Mouse (Mus musculus): ENCODE data around the gene AI464131.
A peak's percentile ranks its signal among the peaks of the same experiment; 100 is the strongest.

Gene AI464131

DNA sequence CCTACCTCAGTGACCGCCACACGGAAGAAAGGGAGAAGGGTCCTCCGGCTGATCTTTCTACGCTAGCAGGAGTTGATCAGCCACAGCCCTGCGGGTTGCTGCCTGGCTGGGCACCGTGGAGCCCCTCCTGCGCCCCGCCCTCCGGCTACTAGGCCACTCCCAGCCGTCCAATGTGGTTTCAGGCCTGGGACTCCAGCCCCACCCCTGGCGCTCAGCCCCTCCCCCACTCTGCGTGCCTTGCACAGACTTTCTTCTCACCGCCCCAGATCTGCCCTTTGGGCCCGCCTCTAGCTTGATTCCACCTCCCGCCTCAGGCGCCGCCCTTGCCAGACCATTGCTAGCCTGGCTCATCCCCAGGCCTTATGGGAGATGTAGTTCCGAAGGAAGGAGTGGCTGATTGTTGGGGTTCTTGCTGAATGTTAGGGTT lies at the start of gene AI464131:
AI464131 (minus strand) TSS at position 91 of the 427 bp plus-strand sequence.
- peak; percentile 100 for DNase-seq (ENCODE audit: low read depth, low spot score)

DNA sequence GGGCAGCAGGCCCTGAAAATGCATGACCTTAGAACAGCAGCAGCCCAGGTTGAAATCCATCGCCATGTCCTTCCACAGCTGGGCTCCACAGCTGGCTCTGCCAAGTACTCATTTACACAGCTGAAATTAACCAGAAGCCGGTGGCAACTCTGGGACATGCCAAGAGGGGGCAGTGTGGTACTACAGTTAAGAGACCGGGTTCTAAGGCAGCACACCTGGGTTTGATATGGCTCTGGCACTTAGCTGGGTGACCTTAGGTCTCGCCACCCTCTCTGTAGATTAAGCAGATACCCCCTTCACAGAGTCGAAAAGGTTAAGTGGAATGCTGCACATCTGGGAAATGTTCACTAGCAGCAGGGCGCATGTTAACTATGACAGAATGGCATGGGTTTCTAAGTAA lies 49.7 kb upstream of the AI464131 start:
- peak; percentile 81 for DNase-seq (ENCODE audit: low read depth, low spot score)

DNA sequence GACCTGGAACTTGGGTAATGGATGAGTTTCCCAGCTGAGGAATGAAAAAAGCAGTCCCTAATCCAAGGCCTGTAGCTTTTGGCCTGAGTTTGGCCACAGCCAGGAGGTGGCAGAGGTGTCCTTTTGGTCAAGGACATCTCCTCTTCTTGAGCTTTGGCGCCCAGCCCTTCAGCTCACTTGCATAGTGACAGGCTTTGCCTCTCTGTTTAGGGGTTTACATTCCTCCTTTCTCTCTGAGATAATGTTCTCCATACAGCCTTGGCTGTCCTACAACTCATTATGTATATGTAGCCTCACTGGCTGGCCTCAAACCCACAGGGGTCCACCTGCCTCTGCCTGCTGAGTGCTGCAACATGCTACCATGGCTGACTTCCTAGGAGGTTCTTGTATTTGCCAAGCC lies 44.2 kb upstream of the AI464131 start:
- no peak for DNase-seq (ENCODE audit: low read depth, low spot score)

DNA sequence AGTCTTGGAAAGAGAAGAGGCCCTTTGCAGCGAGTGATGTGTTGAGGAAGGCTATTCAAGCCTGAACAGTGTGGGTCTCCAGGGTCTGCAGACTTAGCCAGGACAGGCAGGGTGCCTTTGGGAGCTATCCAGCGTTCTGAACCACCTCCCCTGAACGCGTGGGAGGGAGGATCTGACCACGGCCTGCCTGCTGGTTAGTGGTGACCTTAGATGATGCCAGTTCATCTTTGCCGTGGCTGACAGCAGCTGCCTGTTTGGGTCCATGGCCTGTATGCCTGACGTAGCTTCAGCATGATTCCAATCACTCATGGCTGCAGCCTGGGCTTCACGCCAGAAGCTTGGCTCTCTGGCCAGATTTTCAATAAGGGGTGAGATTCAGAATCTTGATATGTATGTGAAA lies 43.1 kb upstream of the AI464131 start:
- peak; percentile 62 for DNase-seq (ENCODE audit: low read depth, low spot score)

DNA sequence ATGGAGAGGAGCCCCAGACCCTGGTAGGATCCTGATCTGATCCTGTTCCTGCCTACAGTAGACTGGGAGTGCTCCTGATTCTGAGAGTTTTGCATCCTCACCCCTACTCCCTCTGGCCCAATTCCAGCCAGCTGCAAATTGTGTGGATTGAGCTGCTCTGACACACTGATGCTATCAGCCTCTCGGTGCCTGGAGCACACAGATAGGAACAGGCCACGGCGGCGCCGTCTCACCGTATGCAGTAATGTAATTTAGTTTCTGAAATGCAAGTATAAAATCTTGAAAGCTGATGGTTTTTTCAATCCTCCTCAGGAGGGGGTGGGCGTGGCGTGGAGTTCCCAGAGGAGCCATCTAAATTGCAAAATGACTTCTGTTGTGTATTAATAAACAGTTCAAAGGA lies 39.3 kb upstream of the AI464131 start:
- DNase-seq (ENCODE audit: low read depth, low spot score), result no peak

DNA sequence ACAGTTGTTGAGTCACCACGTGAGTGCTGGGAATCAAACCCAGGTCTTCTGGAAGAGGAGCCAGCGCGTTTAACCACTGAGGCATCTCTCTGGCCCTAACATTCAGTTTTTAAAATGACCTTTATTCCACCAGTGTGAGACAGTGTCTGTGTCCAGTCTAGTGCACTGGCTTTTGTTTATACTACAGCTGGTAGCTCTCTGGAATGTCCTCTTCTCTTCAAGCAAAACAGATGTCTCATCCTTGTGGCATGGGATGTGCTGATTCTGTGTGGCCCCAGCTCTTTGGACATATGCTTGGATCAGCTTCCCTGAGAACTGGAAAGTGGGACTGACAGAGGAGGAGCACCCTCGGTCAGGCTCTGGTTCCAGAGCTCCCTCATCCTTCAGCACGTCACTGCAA lies 32.0 kb upstream of the AI464131 start:
- DNase-seq (ENCODE audit: low read depth, low spot score), result no peak

DNA sequence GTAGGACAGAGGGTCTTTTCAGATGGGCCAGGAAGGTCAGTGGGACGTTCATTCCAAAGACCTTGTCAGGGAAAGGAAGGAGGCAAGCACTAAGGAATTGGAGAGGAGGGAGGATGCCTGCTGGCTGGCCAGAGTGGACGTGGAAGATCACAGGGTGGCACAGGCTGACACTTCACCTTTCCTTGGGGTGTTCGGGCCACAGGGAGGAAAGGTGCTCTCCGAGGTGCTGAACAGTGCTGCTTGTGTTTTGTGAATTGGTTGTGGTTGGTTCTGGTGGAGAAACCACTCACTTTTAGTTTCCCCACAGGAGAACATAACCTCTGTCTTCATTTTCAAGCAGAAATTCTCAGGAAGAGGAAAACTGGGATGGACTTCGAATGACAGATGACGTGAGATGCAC lies 29.5 kb upstream of the AI464131 start:
- DNase-seq (ENCODE audit: low read depth, low spot score), result peak; percentile 60

DNA sequence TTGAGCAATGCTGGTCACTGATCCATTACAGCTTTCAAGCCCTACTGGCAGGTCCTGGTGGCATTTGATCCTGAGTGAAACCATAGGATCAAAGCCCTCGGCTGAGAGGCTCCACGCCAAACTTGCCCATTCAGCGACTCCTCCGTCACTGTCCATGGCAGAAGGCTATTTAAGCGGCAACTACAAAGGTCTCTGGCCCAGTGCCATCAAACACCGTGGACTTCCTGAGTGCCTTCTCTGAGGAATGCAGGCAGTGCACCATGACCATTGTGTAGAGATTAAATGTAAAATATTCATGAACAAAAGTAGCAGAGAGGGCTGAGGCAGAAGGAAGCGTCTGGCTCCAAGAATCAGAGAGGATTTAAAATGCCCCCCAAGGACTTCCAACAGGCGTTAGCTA lies 25.1 kb upstream of the AI464131 start:
- no peak for DNase-seq (ENCODE audit: low read depth, low spot score)

DNA sequence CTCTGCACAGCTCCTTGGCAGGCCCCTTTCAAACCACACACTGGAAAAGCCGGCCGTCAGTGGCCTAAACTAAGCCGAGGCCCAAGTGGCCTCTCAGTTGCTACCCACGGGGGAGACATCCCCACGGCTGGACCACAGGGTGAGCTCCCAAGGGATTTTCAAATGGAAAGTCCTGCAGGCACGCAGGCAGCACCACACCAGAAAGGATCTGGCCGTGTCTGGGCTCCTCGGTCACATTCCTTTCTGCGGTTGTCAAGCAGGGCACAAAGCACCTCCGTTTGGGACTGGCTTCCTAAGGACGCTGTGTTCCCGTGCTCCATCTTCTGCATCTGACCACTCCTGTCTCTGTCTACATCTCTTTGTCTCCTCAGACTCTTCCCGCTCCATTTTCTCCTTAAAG lies 24.2 kb upstream of the AI464131 start:
- DNase-seq (ENCODE audit: low read depth, low spot score), result no peak

DNA sequence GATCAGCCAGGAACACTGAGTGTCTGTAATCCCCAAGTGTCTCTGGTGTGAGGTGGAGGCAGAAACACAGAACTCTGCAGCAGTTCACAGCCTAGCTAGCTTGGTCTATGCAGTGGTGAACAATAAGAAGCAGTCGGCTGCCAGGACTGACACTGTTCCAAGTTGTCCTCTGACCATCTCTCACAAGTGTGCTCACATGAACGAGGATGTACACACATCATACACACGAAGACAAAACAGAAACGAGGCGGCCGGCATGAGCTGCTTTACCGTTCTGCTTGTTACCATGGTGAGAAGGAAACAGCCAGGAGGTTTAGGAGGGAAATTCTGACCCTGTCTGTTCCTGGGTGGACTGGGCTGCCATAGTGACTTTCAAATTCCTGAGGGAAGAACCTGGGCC lies 23.7 kb upstream of the AI464131 start:
- DNase-seq (ENCODE audit: low read depth, low spot score), result no peak

DNA sequence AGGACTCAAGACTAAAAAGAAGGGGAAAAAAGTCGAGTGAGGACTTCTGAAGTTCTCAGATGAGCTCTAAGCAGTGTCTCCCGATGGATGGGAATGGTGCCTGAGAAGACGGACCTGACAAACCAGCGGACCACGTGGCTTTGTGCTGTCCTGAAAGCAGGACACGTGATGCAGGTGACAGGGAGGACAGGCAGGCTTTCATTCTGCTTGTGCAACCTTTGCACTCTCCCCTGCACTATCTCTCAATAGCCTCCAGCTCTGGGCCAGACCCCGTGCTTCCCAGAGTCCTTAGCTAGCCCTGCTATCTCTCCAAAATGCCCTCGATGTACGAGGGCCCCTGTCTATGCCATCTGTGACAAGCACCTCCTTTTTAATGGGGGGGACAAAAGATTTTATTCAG lies 22.0 kb upstream of the AI464131 start:
- no peak for DNase-seq (ENCODE audit: low read depth, low spot score)

DNA sequence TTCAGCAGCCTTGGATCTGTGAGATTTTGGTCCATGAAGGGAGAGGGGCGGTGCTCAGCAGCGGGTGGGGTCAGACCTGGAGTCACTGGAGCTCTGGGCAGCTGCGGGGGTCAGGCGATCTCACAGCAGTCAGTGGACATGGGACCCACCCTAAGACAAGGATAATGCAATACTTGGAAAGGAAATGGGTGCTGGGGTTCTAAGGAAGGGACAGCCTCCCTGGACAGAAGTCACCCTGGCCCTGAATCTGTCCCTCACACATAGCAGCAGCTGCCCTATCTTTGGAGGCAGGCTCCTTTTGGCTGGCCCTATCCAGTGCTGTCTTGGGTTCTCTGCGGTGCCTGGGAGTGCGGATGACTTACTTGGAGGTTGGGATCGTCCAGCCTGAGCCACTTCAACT lies 21.0 kb upstream of the AI464131 start:
- DNase-seq (ENCODE audit: low read depth, low spot score), result no peak

DNA sequence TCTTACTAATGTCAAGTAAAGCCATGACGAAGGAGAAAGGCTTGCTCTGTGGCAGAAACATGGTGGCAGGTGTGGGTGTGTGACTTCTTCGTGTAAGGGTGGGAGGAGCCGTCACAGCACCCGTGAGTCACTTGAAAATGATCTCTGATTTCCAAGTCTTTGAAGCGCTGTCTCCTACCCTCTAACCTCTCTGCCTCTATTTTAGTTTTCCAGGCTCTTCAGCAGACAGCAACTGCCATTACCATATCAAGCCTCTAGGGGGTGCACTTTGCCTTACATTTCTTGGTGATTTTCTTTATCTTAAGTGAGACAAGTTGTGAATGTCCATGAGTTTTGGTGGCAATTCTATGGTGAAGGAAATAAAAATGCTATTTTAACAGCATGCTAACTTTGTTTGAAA lies 19.9 kb upstream of the AI464131 start:
- peak; percentile 69 for DNase-seq (ENCODE audit: low read depth, low spot score)

DNA sequence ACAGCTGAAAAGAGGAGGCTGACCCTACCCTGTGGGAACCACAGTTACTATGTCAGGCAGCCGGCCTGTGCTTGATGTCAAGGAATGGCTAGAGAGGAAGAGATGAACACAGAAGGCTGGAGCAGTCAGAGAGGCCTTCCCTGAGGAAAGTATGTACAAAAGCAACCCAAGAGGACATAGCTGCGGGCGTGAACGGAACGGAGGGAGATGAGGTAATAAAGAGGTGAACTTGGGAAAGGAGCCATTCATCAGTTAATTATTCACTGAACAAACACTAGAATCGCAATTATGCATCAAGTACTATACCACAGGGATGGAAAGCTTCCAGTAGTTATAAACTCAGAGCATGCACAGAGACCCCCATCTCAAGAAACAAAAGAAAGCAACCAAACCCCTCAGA lies 19.3 kb upstream of the AI464131 start:
- no peak for DNase-seq (ENCODE audit: low read depth, low spot score)

DNA sequence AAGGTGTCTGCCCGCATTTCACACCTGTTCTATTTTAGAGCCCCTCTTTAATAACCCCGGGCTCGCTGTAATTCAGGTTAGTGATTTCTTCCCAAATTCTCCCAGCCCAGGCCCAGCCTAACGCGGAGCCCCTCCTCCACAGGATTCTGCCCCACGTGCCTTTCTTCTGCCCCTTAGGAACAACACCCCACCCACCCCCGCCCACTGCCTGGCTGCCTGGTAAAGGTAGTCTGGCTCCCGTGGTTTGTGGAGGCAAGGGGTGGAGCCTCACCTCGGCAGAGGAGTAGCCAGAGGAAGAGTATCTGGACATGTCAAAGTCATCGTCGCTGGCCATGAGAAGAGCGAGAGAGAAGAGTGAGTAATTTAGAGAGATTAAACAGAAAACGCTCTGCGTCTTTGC lies 17.8 kb upstream of the AI464131 start:
- DNase-seq (ENCODE audit: low read depth, low spot score), result peak; percentile 71

DNA sequence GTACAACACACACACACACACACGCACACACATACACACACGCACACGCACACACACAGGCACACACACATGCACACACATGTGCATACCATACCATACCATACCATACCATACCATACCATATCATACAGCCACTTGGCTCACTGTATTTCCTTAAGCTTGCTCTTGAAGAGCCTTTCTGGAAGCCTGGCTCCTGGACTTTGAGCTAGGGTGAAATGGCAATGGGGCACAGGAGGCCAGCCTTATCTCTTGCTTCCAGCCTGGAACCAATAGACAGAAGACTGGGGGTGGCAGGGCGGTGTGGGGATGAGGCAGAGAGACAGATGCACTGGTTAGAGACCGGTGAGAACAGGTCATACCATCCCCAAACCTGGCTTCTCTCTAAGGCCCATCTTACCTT lies 16.3 kb upstream of the AI464131 start:
- DNase-seq (ENCODE audit: low read depth, low spot score), result no peak

DNA sequence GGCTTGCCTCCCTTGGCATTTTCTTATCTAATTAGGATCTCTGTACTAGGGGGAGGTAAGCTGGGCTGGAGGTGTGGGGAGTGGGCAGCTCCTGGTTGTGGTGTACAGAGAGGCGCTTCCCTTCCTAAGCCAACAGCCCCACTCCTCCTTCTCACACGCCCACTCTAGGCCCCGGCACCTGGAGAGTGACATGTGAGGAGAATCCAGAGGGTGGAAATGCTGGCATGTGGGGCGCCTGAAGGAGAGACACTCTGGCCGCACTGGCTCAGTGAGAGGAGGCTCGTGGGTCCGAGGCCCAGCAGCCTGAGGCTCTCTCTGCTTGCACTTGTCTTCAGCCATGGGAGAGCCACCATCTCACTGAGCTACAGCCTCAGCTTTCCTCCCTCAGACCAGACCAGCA lies 15.5 kb upstream of the AI464131 start:
- DNase-seq (ENCODE audit: low read depth, low spot score), result no peak

DNA sequence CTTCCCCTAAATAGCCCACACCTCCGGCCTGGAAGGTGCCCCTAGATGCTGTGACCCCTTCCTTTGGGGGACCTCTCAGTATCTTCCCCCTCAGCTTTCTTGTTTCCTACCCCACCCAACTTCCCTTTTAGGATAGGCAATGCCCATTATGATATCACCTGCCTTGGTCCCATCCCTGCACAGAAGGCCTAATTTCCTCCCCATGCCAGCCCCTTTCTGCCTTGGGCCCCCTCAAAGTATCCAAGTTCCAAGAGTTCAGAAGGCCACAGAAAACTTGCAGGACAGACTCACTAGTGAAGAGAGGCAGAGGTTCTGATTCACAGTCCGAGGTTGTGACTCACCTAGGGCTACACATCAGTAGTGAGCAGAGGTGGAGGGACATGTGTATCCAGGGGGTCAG lies 14.4 kb upstream of the AI464131 start, which contains the start of gene 1110017D15Rik:
1110017D15Rik (minus strand) TSS at position 101 of the 400 bp plus-strand sequence.
- DNase-seq (ENCODE audit: low read depth, low spot score), result no peak

DNA sequence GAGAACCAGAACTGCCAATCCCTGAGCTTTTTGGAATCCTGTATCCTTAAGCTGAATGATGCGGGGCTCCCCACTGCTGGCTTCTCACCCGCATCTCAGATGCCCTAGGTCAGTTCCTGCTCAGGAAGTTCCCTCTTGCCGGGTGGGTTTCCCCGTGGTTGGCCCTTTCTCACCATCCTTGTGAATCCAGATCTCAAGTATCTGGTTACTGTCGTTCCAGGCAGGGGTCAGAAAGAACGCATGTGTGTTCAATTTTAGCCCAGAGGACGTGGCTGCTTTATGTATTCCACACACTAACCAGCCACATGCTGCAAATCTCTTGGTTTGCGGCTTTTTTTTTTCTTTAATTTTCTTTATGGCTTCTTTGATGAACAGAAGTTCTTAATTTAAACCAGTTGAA lies 10.8 kb upstream of the AI464131 start:
- DNase-seq (ENCODE audit: low read depth, low spot score), result no peak

DNA sequence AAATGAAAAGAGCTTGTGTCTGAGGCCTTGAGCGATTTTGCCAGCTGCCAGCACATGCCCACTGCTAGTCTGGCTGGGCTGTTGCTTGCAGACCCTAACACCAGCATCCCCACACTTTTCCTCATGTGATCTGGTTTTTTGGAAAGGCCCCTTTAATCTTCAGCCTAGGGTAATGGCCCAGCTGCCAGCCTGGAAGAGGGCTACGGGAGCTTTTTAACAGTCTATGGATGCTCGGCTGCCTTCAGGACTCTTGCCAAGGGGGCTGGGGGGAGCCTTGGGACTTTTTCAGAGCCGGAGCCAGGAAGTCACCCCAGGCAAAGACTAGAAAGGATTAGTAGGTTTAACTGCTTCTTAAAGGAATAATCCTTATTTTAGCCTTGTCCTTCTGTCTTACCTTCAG lies 10.4 kb upstream of the AI464131 start:
- no peak for DNase-seq (ENCODE audit: low read depth, low spot score)

DNA sequence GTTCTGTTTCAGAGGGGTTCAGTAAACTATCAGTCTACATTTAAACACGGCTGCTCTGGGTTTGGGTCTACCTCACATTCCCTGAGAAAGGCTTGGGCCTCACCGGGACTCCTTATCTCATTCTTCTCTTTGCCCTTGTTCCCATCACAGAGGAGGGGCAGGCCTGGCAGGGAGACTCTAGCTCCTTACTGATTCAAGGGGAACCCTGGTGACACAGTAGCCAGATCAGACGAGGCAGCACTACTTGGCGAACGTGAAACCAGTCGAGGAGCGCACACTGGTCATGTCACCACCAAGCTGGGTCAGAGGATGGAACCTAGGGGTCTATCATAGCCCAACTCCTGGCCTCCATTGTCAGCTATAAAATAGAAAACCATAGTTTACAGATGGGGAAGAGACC lies 5.1 kb upstream of the AI464131 start:
- DNase-seq (ENCODE audit: low read depth, low spot score), result no peak

DNA sequence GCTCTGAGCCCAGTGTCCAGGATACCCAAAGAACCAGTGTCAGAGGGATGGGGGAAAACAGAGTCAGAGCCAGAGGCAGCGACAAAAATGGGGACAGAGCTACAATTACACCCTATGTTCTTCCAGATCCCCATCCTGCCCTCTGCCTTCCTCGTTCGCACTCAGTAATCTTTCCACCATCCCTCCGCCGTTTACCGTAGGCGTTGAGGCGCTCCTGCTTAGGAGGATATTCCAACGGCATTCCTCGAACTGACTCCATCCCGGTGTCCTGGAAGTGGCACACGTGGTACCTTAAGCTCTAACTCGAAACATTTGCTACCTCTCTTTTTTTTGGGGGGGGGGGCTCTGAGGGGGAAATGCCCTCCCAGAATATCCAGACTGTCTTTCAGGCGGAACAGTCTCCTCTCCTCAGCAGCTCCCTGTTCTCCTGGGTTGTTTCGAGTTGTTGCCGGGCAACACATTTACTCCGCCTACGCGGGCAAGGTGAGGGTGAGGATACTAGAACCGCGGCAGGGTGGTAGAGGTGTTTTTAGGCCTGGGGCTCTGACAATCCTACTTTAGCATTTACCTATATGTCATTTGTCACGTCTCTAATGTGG lies 4.5 kb upstream of the AI464131 start:
- DNase-seq (ENCODE audit: low read depth, low spot score), result peak; percentile 42

DNA sequence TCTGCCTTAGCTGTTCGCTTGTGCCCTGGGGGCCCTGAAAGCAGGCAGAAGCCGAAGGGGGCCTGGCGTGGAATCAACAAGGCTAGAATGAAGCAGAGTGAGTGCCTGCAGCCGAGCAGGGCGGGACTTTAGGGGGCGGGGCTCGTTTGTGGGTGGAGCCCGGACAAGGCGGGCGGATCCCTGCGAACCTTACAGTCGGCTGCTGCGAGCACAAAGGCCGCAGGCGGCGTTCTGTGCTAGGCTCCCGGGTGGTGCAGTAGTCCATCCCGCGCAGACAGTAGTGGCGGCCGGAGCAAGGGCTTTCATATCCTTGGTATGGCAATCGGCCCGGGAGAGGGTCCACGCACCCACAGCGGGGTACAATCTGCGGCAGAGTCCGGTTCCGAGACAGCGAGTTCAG lies 4.0 kb upstream of the AI464131 start:
- peak; percentile 93 for DNase-seq (ENCODE audit: low read depth, low spot score)

DNA sequence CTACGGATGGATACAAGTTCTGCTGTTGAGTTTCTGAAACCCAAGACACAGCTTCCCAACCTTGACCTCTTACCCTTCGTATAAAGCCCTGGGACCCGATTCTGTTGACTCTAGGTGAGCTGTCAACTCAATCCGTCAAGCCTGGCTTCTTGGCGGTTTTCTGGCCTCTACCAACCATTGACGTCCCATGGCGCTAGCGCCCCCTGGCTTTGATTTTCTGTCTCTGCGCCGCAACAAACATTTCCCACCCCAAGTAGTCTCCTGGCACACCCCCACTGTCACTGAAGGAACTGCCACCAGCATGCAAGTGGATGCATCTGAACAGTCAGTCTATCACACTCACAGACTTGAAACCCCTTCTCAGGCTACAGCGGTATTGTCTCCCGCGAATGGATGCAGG lies 3.3 kb upstream of the AI464131 start:
- DNase-seq (ENCODE audit: low read depth, low spot score), result peak; percentile 90

Data from ZHBTc4 (cell line).